Mouse (Mus musculus) retina, postnatal 7 days (tissue): Measurements from ENCODE around the gene Ece1.

ENCODE experiments used
- DNase-seq: peaks from one replicate; pipeline ENCODE4 v3.0.0-alpha.2; 2012; ENCODE audit warnings: low read depth, low spot score

Ece1 gene

GRCm38 (mm10) chr4:137917591-137917990 is 55.6 kb downstream of the Ece1 start:
- DNase-seq: no peak

GRCm38 (mm10) chr4:137918559-137918958 is 56.5 kb downstream of the Ece1 start:
- no peak for DNase-seq

- no peak for DNase-seq
These were observed 57.1 kb downstream of the Ece1 start for GRCm38 (mm10) chr4:137919116-137919515.

GRCm38 (mm10) chr4:137920005-137920404 is 58.0 kb downstream of the Ece1 start:
- no peak for DNase-seq

- DNase-seq: no peak
These were observed 58.5 kb downstream of the Ece1 start for GRCm38 (mm10) chr4:137920500-137920961.

GRCm38 (mm10) chr4:137921510-137921909 is 59.5 kb downstream of the Ece1 start:
- DNase-seq: no peak

- DNase-seq: no peak
These were observed 61.0 kb downstream of the Ece1 start for GRCm38 (mm10) chr4:137923052-137923451.

- no peak for DNase-seq
These were observed 63.1 kb downstream of the Ece1 start for GRCm38 (mm10) chr4:137925176-137925575.

- DNase-seq: no peak
These were observed 64.1 kb downstream of the Ece1 start for GRCm38 (mm10) chr4:137926161-137926560.

GRCm38 (mm10) chr4:137927136-137927535 is 65.1 kb downstream of the Ece1 start:
- no peak for DNase-seq

GRCm38 (mm10) chr4:137927741-137928535 is 65.9 kb downstream of the Ece1 start:
- DNase-seq: no peak

GRCm38 (mm10) chr4:137928813-137929212 is 66.8 kb downstream of the Ece1 start:
- DNase-seq: no peak

GRCm38 (mm10) chr4:137929341-137930016 is 67.4 kb downstream of the Ece1 start:
- no peak for DNase-seq

GRCm38 (mm10) chr4:137930500-137931008 is 68.5 kb downstream of the Ece1 start:
- DNase-seq: no peak

GRCm38 (mm10) chr4:137931009-137931757 is 69.1 kb downstream of the Ece1 start:
- DNase-seq: no peak

GRCm38 (mm10) chr4:137932554-137933178 is 70.6 kb downstream of the Ece1 start:
- no peak for DNase-seq

GRCm38 (mm10) chr4:137933328-137933727 is 71.3 kb downstream of the Ece1 start:
- no peak for DNase-seq

- DNase-seq: no peak
These were observed 74.1 kb downstream of the Ece1 start for GRCm38 (mm10) chr4:137936134-137936533.

- DNase-seq: no peak
These were observed 78.0 kb downstream of the Ece1 start for GRCm38 (mm10) chr4:137940061-137940460.

GRCm38 (mm10) chr4:137941131-137941844 is 79.3 kb downstream of the Ece1 start:
- DNase-seq: no peak
